8 mouse cellular contexts compared by ENCODE assay signal in the genomic region with DNA sequence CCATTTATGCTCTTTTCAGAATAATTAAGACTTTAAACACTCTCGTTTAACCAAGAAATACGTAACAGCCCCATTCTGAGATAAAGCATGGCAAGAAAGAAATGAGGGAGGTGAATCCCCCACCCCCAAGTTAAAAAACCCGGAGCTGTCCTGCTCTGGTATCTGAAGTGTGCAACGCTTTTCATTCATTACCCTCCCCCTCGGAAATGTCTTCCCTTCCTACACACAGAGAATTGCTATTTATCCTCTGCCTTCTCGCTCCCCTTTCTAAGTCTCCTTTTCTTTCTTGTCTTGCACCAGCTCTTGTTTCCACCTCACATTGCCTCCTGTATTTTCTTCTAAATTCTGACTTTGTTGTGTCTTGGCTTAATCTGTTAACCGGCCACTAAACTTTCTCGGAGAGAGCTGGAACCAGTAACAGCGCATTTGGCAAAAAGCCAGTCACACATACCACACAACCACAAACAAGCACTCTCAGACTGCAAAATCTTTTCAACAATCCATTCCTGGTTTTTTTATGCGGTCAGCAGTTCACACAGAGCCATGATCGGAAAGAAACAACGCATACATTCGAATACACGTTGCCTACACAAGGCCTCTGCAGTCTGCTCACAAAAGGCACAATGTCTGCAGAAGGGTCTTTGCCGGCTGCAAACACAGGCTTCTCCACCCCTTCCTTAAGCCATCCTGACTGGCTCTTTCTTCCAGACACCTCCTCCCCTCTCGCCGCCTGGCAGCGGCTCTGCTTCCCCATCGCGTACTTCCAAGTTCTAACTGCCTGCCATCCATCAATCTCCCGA. TPM values are rescaled to one million over a fixed set of nuclear protein-coding genes. Genes with fewer than 3 reads are reported as not detected.
A peak's percentile ranks its signal among the peaks of the same experiment; 100 is the strongest.
DNase-seq lines count a peak whose midpoint lies in the region; ATAC-seq and TF ChIP-seq lines count a peak whose summit lies in the region.

No protein-coding gene starts in this region.

- ATAC-seq in kidney, postnatal 0 days (replicated peaks; ENCODE audit: low FRiP score, low read depth), result no peak
- no peak for ATAC-seq in CD4-positive, CD25-positive, alpha-beta regulatory T cell, adult 4 months

- WGBS in heart, embryonic 10.5 days, result 10% methylated on average over 21 of the region's 21 CpGs
- WGBS in kidney, postnatal 0 days, result 7% methylated on average over 21 of the region's 21 CpGs
- 10% methylated on average over 21 of the region's 21 CpGs for WGBS in midbrain, embryonic 10.5 days

- DNase-seq in cerebellum, postnatal 25 days, result peak; percentile 16 to 17
- DNase-seq in cerebellum, adult 11-12 months, result no peak
- DNase-seq in heart, embryonic 10.5 days (ENCODE audit: low spot score), result peak; percentile 85
- DNase-seq in kidney, postnatal 0 days (ENCODE audit: low spot score), result peak; percentile 84
- peak; percentile 72 for DNase-seq in midbrain, embryonic 10.5 days (ENCODE audit: low spot score)
- DNase-seq in urinary bladder, postnatal 4 days (ENCODE audit: low spot score in 2 of 2), result no peak

- no peak overlapping the region for H3K27ac ChIP-seq in bone marrow macrophage, adult 2 months (ENCODE audit: insufficient read depth, low read depth, low read length)
- peak overlapping the region; percentile 77 for H3K27ac ChIP-seq in heart, embryonic 10.5 days
- H3K27ac ChIP-seq in kidney, postnatal 0 days, result peak overlapping the region; percentile 64
- H3K27ac ChIP-seq in midbrain, embryonic 10.5 days (replicated peaks), result peak overlapping the region; percentile 89

- no peak for TF ChIP-seq POLR2A in bone marrow macrophage, adult 2 months (IDR thresholded peaks at IDR 0.05; ENCODE audit: borderline replicate concordance, low read depth, low read length)

- no peaks in the 10 kb centered on the region for H3K9me3 ChIP-seq in heart, embryonic 10.5 days
- H3K9me3 ChIP-seq in kidney, postnatal 0 days (replicated peaks; ENCODE audit: low read length), result no peaks in the 10 kb centered on the region
- H3K9me3 ChIP-seq in midbrain, embryonic 10.5 days (replicated peaks), result no peaks in the 10 kb centered on the region

- H3K4me3 ChIP-seq in bone marrow macrophage, adult 2 months (ENCODE audit: insufficient read depth, low read length), result peak overlapping the region; percentile 19; the same call in 1 of the 2 replicates
- H3K4me3 ChIP-seq in heart, embryonic 10.5 days, result peak overlapping the region; percentile 37
- peak overlapping the region; percentile 5; the same call in 1 of the 2 replicates for H3K4me3 ChIP-seq in kidney, postnatal 0 days (replicated peaks; ENCODE audit: low read depth, low read length)
- peak overlapping the region; percentile 36 for H3K4me3 ChIP-seq in midbrain, embryonic 10.5 days

- H3K36me3 ChIP-seq in heart, embryonic 10.5 days, result no peaks in the 10 kb centered on the region
- H3K36me3 ChIP-seq in kidney, postnatal 0 days (ENCODE audit: insufficient read depth, low read length), result no peaks in the 10 kb centered on the region
- no peaks in the 10 kb centered on the region for H3K36me3 ChIP-seq in midbrain, embryonic 10.5 days

- H3K4me1 ChIP-seq in bone marrow macrophage, adult 2 months (ENCODE audit: control insufficient read depth, insufficient read depth, low read length), result peaks cover 6% of the 10 kb centered on the region
- H3K4me1 ChIP-seq in heart, embryonic 10.5 days, result peaks cover 24% of the 10 kb centered on the region
- 0 out of 2 replicates have a peak, but pooled peaks cover 12% of the 10 kb centered on the region for H3K4me1 ChIP-seq in kidney, postnatal 0 days (replicated peaks; ENCODE audit: insufficient read depth, low read length)
- peaks cover 54% of the 10 kb centered on the region for H3K4me1 ChIP-seq in midbrain, embryonic 10.5 days

- H3K27me3 ChIP-seq in heart, embryonic 10.5 days (ENCODE audit: insufficient read depth, poor library complexity, severe bottlenecking), result no peaks in the 10 kb centered on the region
- H3K27me3 ChIP-seq in kidney, postnatal 0 days (ENCODE audit: insufficient read depth, low read length), result no peaks in the 10 kb centered on the region
- 0 out of 2 replicates have a peak, but pooled peaks cover 8% of the 10 kb centered on the region for H3K27me3 ChIP-seq in midbrain, embryonic 10.5 days (ENCODE audit: low read depth, poor library complexity, severe bottlenecking)

- TF ChIP-seq CTCF in bone marrow macrophage, adult 2 months (IDR thresholded peaks at IDR 0.05; ENCODE audit: low read depth, low read length), result no peak
- no peak for TF ChIP-seq CTCF in kidney, postnatal 0 days (IDR thresholded peaks at IDR 0.05; ENCODE audit: low read depth)

- no peak overlapping the region for H3K9ac ChIP-seq in kidney, postnatal 0 days (ENCODE audit: low read depth, low read length)

- H3K4me2 ChIP-seq in kidney, postnatal 0 days (ENCODE audit: low read length), result peak overlapping the region; percentile 53

RNA-seq across cellular contexts. Expression of gene Rimklb, which starts 3.3 kb away (rescaled TPM):
- not detected in 2 replicates for polyA plus RNA-seq in bone marrow macrophage, adult 2 months (2012; ENCODE audit: insufficient read depth, insufficient read length, missing spikeins)
- polyA plus RNA-seq in heart, embryonic 10.5 days (2016; fragmentation: Nextera tagmentation; extraction: Ambion mirVana), result 10.0 and 20.4 TPM in 2 replicates
- polyA plus RNA-seq in kidney, postnatal 0 days (2015; fragmentation: Nextera tagmentation; extraction: Ambion mirVana), result 6.6 and 9.8 TPM in 2 replicates
- polyA plus RNA-seq in midbrain, embryonic 10.5 days (2016; fragmentation: Nextera tagmentation; extraction: Ambion mirVana), result 39.1 and 54.1 TPM in 2 replicates
- polyA plus RNA-seq in CD4-positive, CD25-positive, alpha-beta regulatory T cell, adult 4 months (2017; shearing (Covaris generic)), result under 1 TPM in 1 of 2 experiments, not detected in 1; 0.17 TPM

RNA-seq across cellular contexts. Expression of gene Mfap5, which starts 10.4 kb away (rescaled TPM):
- polyA plus RNA-seq in bone marrow macrophage, adult 2 months (2012; ENCODE audit: insufficient read depth, insufficient read length, missing spikeins), result 0.32 TPM in 1 of 2 replicates, not detected in the other
- 1.6 and 2.3 TPM in 2 replicates for polyA plus RNA-seq in heart, embryonic 10.5 days (2016; fragmentation: Nextera tagmentation; extraction: Ambion mirVana)
- polyA plus RNA-seq in kidney, postnatal 0 days (2015; fragmentation: Nextera tagmentation; extraction: Ambion mirVana), result 42.4 and 47.0 TPM in 2 replicates
- polyA plus RNA-seq in midbrain, embryonic 10.5 days (2016; fragmentation: Nextera tagmentation; extraction: Ambion mirVana), result 0.72 and 0.99 TPM in 2 replicates
- not detected for polyA plus RNA-seq in CD4-positive, CD25-positive, alpha-beta regulatory T cell, adult 4 months (2017; shearing (Covaris generic))

RNA-seq across cellular contexts. Expression of gene Aicda, which starts 58.3 kb away (rescaled TPM):
- polyA plus RNA-seq in bone marrow macrophage, adult 2 months (2012; ENCODE audit: insufficient read depth, insufficient read length, missing spikeins), result 0.45 TPM in 1 of 2 replicates, not detected in the other
- polyA plus RNA-seq in heart, embryonic 10.5 days (2016; fragmentation: Nextera tagmentation; extraction: Ambion mirVana), result not detected in 2 replicates
- polyA plus RNA-seq in kidney, postnatal 0 days (2015; fragmentation: Nextera tagmentation; extraction: Ambion mirVana), result not detected in 2 replicates
- polyA plus RNA-seq in midbrain, embryonic 10.5 days (2016; fragmentation: Nextera tagmentation; extraction: Ambion mirVana), result not detected in 2 replicates
- polyA plus RNA-seq in CD4-positive, CD25-positive, alpha-beta regulatory T cell, adult 4 months (2017; shearing (Covaris generic)), result 1 to 10 TPM in 1 of 2 experiments, under 1 TPM in 1; 0.66 to 1.6 TPM

Comparison
In these comparisons a context has a peak if more than half of its experiments do, and no peak if none do; other contexts are left out.
1. DNase-seq: peak in cerebellum, postnatal 25 days (2 of 2), heart, embryonic 10.5 days (single experiment), kidney, postnatal 0 days (single experiment) and midbrain, embryonic 10.5 days (single experiment); none in cerebellum, adult 11-12 months (single experiment) and urinary bladder, postnatal 4 days (0 of 2).
2. RNA of gene Mfap5, which starts 10.4 kb away (polyA plus RNA-seq): 42.4 to 47.0 TPM in kidney, postnatal 0 days; 1.6 to 2.3 TPM in heart, embryonic 10.5 days, 0.72 to 0.99 TPM in midbrain, embryonic 10.5 days, not detected in CD4-positive, CD25-positive, alpha-beta regulatory T cell, adult 4 months and 0.32 TPM in bone marrow macrophage, adult 2 months; every median in the first group is over 10 times any median in the second.
3. Peak in every context shown above with its lines, with median percentiles within 50 percentile points of each other: H3K4me3 ChIP-seq.